Mouse (Mus musculus) spleen, adult 12 weeks (tissue): Measurements from ENCODE around the gene Mcam.
"Not testable (repeated sequence)": the region's sequence is repeated elsewhere in the genome, so short reads cannot be mapped to it uniquely, and the experiment has no call there.

Source experiments
- DNase-seq: peaks from one replicate; pipeline ENCODE4 v3.0.0; 2022; ENCODE audit warnings: low spot score

Gene Mcam

DNA sequence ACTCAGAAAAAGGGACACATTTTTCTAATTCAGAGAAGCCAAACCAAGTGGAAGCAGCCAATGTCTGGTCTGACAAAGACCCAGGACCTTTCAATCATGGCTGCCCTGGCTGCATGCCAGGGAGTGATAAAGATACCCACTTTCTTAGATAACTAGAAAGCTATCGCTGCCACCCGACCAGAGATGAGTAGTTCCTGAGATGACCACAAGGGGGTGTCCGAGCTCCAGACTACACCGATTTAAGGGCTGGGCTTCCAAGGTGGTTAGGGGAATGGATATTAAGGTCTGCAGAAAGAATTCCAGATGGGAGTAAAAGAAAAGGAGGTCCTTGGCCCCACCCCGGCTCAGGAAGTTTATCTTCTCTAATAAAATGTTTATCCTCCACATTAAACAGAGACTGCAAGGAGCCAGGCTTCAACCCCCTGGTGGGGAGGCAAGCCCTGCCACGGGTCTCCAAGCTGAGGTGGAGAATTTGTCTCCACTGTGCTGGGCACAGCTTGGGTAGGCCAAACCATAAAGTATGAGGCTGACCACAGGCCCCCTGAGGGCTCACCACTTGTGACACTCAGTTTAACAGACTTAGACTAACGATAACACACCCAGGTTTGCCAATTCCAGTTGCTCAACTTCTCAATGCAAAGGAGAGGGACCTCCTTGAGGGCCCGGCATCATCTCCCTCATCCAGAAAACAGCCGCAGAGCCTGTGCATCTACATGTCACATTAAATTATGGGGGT, 24.7 kb upstream of the Mcam start:
- peak; percentile 70 for DNase-seq

DNA sequence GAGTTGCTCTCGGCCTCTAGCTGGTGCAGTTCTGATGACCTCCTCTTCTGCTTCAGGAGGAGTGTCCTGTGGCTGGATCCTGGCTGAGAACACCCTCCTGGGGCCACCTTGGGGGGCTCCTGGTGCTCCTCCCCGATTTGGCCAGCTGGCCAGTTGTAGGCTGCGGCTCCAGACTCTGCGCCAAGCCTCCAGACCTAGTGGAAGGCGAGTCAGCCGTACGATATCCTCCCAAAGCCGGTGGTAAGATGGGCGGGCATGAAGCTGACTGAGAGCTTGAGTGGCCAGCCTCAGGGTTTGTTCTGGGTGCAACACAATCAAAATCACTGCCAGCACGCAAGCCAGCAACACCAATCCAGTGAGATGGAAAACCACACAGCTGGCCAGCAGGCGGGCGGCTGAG, 22.4 kb upstream of the Mcam start:
- DNase-seq, result not testable (repeated sequence)

DNA sequence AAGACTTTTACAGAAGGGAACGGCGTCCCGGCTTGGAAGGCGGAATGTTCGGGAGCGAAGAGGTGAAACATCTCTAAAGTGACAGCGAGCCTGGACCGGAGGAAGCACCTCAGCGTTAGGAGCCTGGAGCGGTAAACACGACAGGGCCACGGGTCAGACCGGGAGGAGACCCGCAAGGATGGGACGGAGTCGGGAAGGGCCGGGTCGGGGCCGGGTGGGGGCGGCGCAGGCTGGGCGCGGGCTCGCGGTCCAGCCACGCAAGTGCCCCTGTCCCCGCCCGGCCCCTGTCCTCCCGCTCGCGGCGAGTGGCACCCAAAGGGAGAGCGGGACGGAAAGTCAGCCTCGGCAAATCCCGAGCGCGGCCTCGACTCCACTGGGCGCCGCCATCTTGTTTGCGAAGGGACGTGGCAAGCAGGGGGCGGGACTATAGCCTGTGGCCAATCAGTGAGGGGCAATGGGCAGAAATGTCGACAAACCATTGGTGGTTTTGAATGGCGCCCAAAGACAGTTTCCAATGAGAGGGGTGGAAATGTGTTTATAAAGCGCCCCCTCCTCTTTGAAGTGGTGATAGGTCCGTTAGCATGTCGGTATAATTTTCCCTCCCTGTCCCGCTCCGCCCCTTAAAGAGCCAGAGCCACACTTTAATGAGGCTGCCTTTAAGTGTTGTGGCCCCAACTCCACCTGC, 21.0 kb upstream of the Mcam start, which contains the start of the genes Gm49380 and Rnf26:
Gm49380 (minus strand) TSS at position 396 of the 685 bp plus-strand sequence.
Rnf26 (minus strand) TSS at position 413 of the 685 bp plus-strand sequence.
- DNase-seq, result peak; percentile 90

DNA sequence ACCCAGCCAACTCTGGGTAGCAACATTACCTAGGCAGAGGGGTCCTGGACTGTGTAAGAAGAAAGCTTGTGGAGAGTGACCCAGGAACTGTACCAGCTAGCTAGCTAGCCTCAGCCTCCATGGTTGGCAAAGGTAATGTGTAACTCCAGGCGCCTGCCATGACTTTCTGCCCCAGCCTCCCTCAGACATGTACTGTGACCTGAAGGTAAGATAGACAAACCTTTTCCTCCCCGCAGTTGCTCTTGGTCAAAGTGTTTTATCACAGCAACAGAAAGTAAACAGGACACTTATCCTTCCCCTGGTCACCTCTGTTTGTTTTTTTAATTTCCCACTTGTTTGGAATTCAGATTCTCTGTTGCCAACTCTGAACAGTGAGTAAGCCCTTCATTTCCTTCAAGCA, 19.8 kb upstream of the Mcam start:
- DNase-seq, result no peak

DNA sequence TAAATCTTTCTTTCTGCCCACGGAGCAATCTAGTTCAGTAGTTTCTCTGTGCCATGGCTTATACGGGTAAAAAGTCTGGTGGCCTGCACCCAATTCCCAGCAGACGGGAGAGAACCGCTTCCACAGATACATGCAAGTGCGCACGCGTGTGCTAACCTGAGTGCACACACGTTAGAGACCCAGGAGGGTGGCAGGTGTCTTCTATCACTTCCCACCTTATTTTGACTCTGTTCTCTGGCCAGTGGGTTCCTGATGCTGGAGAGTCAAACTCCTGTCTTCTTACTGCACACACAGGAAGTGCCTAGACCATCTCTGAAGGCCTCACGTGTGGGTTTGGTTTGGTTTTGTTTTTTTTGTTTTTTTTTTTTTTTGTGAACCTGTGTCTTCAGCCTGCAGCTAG, 18.7 kb upstream of the Mcam start:
- no peak for DNase-seq

DNA sequence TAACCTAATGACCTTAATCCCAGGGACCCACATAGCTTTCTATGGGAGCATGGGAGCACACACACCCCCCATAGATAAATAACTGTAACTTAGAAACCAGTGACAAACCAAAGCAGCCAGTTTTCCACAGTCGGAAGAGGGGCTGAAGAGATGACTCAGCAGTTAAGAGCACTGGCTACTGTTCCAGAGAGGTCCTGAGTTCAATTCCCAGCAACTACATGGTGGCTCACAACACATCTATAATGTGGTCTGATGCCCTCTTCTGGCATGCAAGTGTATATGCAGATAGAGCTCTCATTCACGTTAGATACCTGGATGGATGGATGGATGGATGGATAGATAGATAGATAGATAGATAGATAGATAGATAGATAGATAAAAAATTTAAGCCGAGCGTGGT, 18.1 kb upstream of the Mcam start:
- no peak for DNase-seq

DNA sequence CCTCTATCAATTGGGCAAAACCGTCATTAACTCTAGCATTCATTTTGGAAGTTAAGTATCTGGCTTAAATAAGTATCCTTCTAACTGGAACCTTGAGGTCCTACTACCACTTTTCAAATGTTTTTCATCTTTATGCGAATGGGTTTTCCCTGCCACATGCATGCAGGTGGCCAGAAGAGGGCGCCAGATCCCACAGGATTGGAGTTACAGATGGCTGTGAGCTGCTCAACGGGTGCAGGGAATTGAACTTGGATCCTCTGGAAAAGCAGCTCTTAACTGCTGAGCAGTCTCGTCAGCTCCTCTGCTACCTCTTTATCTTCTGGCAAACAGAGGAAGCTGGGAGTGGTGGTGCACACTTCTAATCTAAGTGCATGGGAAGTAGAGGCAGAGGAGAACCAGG, 15.3 kb upstream of the Mcam start:
- DNase-seq, result no peak

DNA sequence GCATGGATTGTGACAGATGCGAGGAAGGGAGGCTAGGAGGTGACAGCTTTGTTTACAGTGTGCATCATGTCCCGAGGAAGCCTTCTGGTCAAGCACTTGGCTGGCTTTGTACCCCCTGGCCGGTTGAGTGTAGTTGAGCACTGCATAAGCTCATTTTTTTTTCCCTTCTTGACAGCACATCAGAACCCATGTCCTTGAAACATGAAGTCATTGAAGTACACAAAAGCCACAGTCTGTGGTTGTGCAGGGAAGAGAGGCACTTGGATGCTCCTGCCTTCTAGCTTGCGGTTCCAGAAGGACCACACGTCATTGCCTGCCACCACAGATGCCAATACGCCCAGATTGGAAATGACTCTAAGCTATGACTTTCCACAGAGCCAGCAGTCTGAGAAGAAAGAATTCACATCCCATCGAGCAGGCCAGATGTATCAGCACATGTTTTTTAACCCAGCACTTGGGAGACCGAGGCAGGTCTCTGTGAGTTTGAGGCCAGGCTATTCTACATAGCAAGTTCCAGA, 14.3 kb upstream of the Mcam start:
- DNase-seq, result no peak

DNA sequence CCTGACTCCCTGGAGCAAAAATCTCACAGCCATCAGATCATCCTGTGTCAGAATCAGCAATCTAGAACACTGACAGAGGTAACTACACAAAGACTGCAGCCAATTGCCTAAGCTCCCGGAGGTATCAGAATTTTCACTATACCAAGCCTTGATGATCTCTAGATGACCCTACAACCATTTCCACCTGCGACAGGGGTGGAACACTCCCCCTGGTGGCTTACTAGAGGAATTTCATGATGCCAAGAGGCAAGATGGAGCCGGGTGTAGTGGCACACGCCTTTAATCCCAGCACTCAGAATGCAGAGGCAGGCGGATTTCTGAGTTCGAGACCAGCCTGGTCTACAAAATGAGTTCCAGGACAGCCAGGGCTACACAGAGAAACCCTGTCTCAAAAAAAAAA, 10.0 kb upstream of the Mcam start:
- DNase-seq, result no peak

DNA sequence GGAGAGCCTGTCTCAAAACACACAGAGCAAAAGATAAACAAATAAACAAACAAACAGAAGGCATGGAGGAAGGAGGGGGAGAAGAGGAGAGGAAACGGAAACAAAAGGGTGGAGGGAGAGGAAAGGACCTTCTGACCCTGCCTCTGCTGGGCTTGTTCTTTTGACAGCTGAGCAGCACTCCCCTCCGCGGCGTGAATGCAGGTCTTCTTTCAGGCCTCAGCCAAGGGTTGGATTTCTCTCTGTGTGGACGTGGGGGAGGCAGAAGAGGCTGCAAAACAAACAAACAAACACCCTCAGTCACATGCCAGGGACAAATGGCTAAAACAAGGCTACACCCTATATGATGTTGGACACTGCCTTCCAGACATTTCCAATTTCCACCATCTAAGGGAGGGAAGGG, 9.2 kb upstream of the Mcam start:
- no peak for DNase-seq

DNA sequence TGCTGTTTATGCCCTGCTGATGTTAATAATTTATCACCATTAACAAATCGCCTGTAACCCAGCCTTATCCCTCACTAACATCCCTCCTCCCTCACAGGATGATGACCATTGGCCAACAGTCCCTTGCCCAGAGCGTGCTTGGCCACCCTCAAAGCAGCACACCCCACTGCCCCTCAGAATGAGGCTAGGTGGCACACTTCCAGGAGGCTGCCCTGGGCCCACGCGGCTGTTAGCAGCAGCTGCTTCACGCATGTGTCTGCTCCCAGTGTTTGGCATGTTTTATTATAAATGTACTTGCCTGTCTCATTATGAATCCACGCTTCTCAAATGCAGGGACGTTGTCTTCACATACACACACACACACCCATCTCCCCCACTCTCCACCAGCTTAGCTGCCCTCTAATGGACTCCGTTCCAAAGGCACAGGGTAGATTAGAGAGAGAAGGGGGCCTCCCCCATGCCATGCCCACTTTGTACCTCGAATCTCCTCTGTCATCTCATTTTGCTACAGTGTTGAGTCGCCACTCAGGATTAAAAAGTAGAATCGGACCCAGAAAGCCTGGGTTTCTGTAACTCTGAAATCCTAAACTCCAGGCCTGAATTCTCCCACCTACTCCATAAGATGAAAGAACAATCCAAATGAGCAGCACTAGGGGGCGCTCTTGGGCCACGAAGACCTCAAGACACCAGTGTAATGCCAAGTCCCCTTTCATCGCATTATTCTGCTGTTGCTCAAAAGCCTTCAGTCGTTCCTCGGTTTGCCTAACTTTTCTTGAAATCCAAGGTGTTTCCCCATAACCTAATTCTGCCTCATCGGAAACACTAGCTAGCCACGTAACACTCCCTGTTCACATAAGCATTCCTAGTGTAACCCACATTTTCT, 8.5 kb upstream of the Mcam start:
- no peak for DNase-seq

DNA sequence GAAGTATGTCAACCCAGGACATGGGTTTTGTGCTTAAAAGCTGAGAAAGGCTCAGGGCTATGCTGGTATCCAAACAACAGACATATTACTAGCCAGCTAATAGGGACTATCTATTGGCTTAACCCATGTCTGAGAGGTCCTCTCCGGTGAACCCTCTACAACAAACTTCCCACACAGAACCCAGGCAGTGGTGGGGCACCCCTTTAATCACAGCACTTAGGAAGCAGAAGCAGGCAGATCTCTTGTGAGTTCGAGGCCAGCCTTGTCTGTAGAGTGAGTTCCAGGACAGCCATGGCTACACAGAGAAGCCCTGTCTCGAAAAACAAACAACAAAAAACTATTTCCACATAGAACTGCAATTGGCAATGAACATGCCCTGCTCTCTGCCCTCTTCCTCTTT, 7.5 kb upstream of the Mcam start:
- DNase-seq, result no peak

DNA sequence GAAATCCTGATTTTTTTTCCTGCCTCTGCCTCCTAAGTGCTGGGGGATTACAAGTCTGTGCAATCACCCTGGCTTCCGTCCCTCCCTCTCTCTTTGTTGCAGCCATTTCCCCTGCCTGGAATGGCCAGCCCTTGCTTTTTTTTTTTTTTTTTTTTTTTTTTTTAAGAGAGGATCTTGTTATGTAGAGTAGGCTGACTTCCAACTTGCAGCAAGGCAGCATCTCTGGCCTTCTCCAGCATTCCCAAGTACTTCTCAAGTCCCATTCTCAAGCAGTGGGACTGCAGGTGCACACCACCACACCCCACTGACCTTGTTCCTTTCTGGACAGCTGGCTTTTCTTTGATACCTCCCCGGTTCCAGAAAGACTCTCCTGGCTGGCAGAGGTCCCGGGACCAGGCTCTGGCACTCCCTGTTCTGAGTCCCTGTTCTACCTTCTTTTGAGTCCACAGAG, 6.9 kb upstream of the Mcam start:
- DNase-seq, result no peak

DNA sequence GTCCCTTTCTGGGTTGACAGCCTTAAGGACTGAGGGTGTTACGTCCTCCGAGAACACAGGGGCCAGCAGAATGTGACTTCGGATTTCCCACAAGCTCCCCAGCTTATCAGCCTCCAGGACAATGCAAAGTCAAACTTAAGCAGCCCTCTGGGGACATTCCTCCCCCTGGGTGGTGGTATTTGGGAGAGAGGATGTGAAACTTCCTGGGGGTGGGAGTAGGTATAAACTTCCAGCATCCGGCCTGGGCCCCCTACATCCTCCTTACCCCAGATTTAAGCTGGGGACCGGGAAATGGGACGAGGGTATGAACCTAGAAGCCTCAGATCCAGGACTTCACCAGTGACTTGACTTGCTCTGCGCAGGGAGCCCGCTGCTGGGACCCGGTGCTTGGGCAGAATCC, 4.6 kb upstream of the Mcam start:
- DNase-seq, result no peak

DNA sequence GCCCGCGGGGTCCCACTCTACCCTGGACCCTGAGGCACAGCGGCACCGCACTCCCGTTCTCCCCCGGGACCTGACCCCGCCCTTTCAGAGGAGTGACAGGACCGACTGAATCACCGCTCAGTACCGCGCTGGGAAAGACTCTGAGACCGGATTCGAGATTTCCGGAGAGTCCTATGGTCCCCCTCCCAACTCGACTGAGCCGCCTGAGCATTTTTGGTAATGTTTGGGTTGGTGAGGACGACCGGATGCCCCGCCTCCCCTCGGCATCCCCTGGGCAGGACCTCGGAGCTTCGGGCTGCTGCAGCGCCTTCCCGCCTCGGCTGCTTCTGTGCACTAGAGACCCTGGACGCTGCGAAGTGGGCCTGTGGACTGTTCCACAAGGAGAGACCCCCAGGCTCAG, 4.2 kb upstream of the Mcam start:
- DNase-seq, result peak; percentile 33

DNA sequence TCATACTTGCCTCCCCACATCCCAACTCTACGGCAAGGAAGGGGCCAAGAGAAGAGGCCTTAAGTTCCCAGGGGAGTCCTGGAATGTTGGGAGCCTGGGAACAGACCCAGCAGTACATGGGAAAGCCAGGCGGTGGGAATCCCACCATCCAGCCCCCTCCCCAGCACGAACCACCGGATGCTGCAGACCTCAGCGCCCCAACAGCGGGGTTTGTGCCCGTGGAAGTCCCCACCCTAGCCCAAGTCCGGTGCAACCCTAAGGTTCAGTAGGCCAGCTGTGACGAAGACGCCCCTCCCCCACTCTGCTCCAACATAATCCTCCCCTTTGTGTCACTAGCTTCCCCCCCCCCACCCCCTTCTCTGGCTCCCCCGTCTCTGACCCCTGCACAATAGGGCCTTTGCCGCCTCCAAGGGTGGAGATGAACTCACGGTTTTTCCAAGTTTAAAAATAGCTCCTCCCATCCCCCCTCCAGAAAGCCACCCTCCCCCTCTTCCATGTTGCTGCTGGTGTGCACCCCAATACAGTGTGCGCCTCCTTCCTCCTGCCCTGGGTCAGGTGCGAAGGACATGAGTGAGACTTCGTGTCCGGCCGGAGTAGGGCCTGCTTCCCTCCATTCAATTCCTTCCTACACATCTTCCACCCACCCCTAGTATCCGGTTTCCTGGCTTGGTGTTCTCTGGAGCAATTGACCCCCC, 3.5 kb upstream of the Mcam start:
- DNase-seq, result no peak

DNA sequence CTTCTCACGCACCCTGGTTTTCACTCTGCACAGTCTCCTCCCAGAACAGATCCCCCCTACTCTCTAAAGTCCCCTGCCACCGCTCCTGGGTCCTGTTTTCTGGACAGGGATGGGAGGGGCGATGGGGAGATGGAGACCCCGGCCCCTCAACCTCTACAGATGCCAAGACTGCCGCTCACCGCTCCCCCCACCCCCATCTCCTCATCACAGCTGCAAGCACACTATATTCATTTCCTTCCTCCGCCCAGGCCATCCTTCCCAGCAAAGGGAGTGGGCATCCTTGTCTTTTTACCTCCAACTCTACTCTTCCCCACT, 3.0 kb upstream of the Mcam start:
- DNase-seq, result no peak

DNA sequence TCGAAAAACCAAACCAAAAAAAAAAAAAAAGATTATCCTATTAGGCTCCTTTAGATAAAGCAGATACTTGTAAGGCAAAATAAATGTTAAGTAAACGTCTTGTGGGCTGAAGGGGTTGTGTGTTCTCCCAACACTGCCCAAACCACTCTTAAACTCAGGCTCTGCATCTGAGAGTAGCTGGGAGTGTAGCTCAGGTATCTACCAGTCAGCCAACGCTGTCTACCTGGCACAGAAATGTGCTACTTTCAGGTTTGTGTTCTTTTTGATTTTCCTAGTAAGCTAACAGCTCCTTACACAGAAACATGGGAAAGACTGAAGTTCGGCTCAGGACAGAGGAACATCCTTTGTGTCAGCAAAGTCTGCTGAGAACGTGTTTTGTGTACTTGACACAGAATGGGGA, 2.1 kb upstream of the Mcam start:
- DNase-seq, result no peak

DNA sequence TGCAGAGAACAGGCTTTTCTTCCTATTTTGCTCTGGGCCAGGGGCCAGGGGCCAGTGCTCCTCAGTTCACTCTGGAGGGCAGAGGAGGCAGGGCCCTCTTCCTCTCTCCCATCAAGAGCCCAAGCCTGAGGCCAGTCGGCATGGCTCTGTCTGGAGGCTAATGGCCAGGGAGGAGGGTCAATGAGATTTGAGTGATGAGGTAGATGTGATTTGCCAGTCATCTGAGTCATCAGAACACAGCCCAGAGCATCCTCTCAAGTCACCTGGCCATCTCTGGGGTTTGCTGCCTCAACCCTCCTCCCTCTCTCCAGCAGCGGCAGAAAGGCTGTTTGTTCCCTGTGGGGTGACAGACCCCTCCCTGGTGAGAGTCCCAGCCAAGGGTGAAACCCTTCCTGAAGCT, 982 bp upstream of the Mcam start:
- no peak for DNase-seq

DNA sequence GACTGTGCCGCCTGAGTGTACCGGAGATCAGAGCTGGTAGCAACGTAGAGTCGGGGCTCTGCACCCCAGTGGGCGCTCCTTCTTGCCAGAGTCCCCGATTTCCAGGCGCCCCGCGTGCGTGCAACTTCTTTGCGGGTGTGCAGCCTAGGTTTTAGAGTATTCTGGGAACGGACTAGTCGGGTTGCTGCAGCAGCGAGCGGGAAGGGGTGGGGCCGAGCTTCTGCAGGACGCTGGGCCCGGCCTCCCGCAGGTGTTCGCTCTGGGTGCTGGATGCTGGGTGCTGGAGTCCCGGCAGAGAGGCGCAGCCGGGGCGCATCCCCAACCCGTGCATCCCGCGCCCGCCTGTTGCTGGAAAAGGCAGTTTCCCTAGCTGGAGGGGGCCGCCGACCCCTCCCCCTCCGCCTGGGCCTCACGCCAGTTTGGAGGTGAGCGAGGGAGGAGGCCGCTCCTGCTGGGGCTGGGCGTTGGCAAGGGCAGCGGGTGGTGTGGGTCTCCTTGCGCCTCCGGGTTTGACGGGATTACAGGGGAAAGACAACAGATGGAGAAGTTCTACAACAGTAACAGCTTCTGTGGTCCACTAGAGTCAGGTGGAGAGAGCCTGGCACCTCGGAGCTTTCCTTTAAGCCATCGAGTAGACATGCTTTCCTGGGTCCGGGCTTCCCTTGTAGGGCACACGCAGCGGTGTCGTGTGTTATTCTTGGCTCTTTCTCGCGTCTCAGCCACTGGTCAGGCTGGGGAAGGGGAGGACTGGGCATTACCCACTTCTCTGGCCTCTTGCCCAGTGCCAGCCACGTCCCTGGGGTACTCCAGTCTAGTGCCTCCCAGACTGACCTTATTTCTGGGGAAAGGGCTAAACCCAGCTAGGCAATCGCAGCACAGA, 822 bp downstream of the Mcam start:
- no peak for DNase-seq
